Mouse (Mus musculus) hematopoietic stem cell, adult 5-6 weeks (primary cell): ENCODE data around the gene Wdr61. TPM values are rescaled to one million over a fixed set of nuclear protein-coding genes. Genes with fewer than 3 reads are reported as not detected.

Experiments
- ATAC-seq, 2 experiments: fragments of 125-278 bp in 1 of 2; replicated peaks in 1 of 2; 2 replicates each; pipeline ENCODE4 v1.8.0; 2016 to 2017; ENCODE audit warnings: inconsistent platforms in 2 of 2, mild to moderate bottlenecking in 2 of 2, moderate number of reproducible peaks in 2 of 2, low read depth in 1 of 2, moderate TSS enrichment in 1 of 2; ENCODE audit not compliant: low FRiP score in 2 of 2, poor library complexity in 2 of 2, severe bottlenecking in 2 of 2, insufficient read depth in 1 of 2, low TSS enrichment in 1 of 2
- total RNA-seq: library from RNA; stranded (forward); fragments of 172-1452, 232-1000 nt; gene quantifications from 2 replicates; pipeline ENCODE4 v1.2.3, GENCODE M21; 2017

Wdr61 gene
- total RNA-seq: 68.3 and 98.6 TPM in 2 replicates

- peak; percentile 95 to 96 for ATAC-seq
Measured at GRCm38 (mm10) chr9:54733921-54734638, at the start of gene Wdr61. TSS of gene Wdr61 (minus strand) at chr9:54734519.

- ATAC-seq: no peak
Measured at GRCm38 (mm10) chr9:54784003-54784402, 49.7 kb upstream of the Wdr61 start.

DNA sequence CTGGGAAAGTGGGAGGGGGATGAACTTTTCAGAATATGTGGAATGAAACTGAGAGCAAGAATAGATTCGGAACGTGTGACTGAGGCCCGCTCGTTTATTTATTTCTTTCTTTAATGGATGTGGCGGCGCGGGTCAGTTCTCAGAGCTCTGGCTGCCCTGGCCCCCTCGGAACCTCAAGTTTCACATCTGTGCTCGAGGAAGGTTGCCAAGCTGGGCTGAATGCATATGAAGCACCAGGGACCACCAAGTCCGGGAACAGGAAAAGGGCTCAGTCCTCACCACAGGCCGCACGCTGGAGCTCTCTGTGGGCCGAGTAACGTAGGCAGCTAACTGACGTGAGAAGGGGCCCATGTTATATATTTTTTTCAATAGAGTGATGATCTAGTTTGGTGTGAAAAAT is 48.2 kb upstream of the Wdr61 start:
- no peak for ATAC-seq

DNA sequence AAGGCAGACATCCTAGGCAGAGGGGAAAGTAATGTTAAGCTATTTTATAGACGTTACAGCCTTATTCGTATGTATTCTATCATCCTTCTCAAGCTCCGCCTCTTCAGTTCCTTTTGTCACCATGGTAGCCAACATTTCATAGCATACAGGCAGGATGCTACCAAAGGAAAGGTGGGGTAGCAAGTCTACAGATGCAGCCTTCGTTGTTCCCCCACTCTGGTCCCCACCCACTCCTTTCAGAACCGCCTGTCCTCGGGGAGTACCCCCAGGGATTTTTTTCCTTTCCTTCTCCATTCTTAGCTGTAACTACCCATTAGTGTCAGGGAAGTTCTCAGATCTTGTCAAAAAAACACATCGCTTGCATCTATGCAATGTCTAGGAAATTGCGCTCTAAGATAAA is 45.0 kb upstream of the Wdr61 start:
- ATAC-seq: no peak

- no peak for ATAC-seq
Measured at GRCm38 (mm10) chr9:54776451-54776982, 42.2 kb upstream of the Wdr61 start.

GRCm38 (mm10) chr9:54770140-54770780 is 35.9 kb upstream of the Wdr61 start:
- ATAC-seq: no peak

GRCm38 (mm10) chr9:54765336-54766085 is 31.2 kb upstream of the Wdr61 start:
- ATAC-seq: no peak

- no peak for ATAC-seq
Measured at GRCm38 (mm10) chr9:54764561-54765217, 30.4 kb upstream of the Wdr61 start, which contains the start of gene Crabp1. TSS of gene Crabp1 (plus strand) at chr9:54764748.

GRCm38 (mm10) chr9:54764091-54764490 is 29.8 kb upstream of the Wdr61 start:
- ATAC-seq: no peak

GRCm38 (mm10) chr9:54759592-54759991 is 25.3 kb upstream of the Wdr61 start:
- no peak for ATAC-seq

DNA sequence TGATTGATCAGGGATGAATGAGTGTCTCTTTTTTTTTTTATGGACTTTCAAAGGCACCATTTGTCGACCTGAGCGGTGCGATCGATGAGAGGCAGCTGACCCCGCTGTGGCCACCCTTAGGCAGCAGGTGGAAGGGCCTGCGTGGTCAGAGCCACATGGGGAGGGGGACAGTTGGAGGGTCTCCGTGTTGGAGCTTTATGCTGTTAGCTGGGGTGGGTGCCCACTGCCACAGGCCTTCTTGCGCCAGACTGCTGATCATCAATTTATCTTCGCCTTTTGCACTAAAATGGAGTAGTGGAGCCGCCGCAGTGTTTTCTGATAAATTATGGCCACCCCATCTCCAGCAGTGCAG is 18.6 kb upstream of the Wdr61 start:
- ATAC-seq: no peak

DNA sequence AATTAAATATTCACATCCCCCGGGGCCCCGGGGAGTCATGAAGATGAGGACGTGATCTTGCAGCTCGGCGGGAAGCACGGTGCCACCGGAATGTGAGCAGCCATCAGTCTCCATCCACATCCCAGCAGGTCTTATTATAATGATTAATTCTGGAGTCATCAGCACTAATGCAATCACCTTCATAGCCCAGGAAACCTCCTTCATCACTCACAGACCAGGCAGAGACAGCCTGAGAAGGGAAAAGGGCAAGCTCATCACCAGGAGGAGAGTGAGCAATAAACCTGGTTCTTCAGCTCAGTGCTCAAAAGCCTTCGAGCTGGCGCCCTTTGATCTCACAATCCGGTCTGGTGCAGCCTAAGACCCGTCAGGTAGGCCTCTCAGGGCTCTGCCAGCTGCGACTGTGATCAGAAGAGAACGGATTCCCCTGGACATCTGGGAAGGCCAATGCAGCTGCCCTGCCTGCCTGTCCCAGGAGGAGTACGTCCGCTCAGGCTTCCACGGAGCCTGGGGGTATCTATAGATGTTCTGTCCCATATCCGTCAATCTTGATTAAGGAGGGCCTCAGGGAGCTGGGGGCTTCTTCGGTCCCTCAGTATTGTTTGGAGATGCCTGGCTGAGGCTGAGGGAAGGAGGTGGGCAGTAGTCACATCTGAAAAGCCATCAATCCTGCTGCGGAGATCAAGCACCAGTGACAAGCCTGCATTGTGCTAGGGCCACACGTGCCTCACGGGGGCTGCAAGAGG is 18.1 kb upstream of the Wdr61 start:
- no peak for ATAC-seq

- no peak for ATAC-seq
Measured at GRCm38 (mm10) chr9:54751684-54752083, 17.4 kb upstream of the Wdr61 start.

GRCm38 (mm10) chr9:54750215-54750981 is 16.1 kb upstream of the Wdr61 start:
- no peak for ATAC-seq

DNA sequence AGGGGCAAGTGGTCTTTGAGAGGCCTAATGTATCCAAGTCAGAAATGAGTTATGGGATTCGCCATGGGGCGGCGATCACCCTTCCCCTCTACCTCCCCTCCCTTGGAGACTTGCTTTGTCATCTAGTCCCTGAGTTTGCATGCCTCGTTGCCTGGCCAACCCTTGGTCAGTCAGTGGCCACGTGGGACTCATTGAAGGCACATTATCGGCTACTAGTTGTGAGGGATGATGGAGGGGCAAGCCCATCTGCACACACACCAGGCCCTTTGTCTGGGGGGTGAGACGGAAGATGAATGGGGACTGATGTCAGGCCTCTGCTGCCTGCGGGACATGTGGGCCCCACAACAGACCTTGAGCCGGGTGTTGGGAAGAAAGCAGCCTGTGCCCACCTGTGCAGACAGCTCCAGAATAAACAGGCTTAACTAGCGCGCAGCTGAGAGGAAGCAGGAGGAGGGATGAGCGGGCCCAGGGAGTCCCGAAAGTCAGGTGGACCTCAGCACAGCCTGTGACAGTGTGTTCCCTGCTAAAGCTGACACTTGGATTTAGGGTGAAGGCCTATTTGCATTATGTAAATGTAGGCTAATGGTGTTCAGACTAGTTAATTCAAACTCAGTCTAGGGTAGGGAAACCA is 11.5 kb upstream of the Wdr61 start:
- ATAC-seq: no peak

- ATAC-seq: peak in 1 of 2 experiments; percentile 27; a peak in 2 of 4 replicates
Measured at GRCm38 (mm10) chr9:54743891-54744290, 9.6 kb upstream of the Wdr61 start.
